Mouse (Mus musculus) ES-Bruce4 (cell line): ENCODE results near the gene Spata13.

ENCODE experiments used
- CTCF ChIP-seq: IDR thresholded peaks from one replicate; pipeline ENCODE4 v1.8.1; 2011; ENCODE audit warnings: low read depth, low read length
- EP300 ChIP-seq: IDR thresholded peaks from 2 replicates; pipeline ENCODE4 v1.6.1; 2011; ENCODE audit warnings: low read depth, low read length; ENCODE audit not compliant: insufficient read depth
- POLR2A ChIP-seq: IDR thresholded peaks from one replicate; pipeline ENCODE4 v1.8.1; 2011; ENCODE audit warnings: low read length; ENCODE audit not compliant: insufficient read depth

- TF ChIP-seq CTCF (no peak), POLR2A (no peak), EP300 (no peak)
Measured at GRCm38 (mm10) chr14:60709192-60709591, 75.4 kb downstream of the Spata13 start.
